Mouse (Mus musculus): ENCODE measurements around the gene Parp2. TPM values are rescaled to one million over a fixed set of nuclear protein-coding genes. Genes with fewer than 3 reads are reported as not detected.

Gene Parp2
- 59.4 TPM for total RNA-seq (2023)

GRCm38 (mm10) chr14:50807487-50808072 lies at the start of gene Parp2, which contains the start of gene Ccnb1ip1:
TSS of gene Parp2 (plus strand) at chr14:50807841.
TSS of gene Ccnb1ip1 (minus strand) at chr14:50807732.

GRCm38 (mm10) chr14:50785251-50785637 lies 22.4 kb upstream of the Parp2 start, which contains the start of gene Ttc5:
TSS of gene Ttc5 (minus strand) at chr14:50785519.

GRCm38 (mm10) chr14:50869889-50870804 lies 62.5 kb downstream of the Parp2 start, which contains the start of gene Tep1:
TSS of gene Tep1 (minus strand) at chr14:50870560.

Other genes starting within 250 kb of the Parp2 start
- not detected for gene Olfr744, start 193.0 kb upstream of the Parp2 start, total RNA-seq (2023)
- not detected for gene Olfr745, start 168.5 kb upstream of the Parp2 start, total RNA-seq (2023)
- not detected for gene Olfr746, start 160.8 kb upstream of the Parp2 start, total RNA-seq (2023)
- not detected for gene Olfr747, start 114.6 kb upstream of the Parp2 start, total RNA-seq (2023)
- not detected for gene Olfr748, start 100.5 kb upstream of the Parp2 start, total RNA-seq (2023)
- gene Olfr749, start 62.7 kb upstream of the Parp2 start, total RNA-seq (2023): not detected
- gene Ttc5, start 22.3 kb upstream of the Parp2 start, total RNA-seq (2023): 70.2 TPM
- 2.4 TPM for gene Ccnb1ip1, start 109 bp upstream of the Parp2 start, total RNA-seq (2023)
- gene Tep1, start 62.7 kb downstream of the Parp2 start, total RNA-seq (2023): 29.3 TPM
- not detected for gene Klhl33, start 89.7 kb downstream of the Parp2 start, total RNA-seq (2023)
- 35.4 TPM for gene Osgep, start 117.1 kb downstream of the Parp2 start, total RNA-seq (2023)
- 43.6 TPM for gene Apex1, start 117.1 kb downstream of the Parp2 start, total RNA-seq (2023)
- gene Pip4p1, start 123.0 kb downstream of the Parp2 start, total RNA-seq (2023): 86.2 TPM
- gene Pnp, start 123.2 kb downstream of the Parp2 start, total RNA-seq (2023): 32.1 TPM
- gene Gm49342, start 136.7 kb downstream of the Parp2 start, total RNA-seq (2023): 23.6 TPM
- gene Pnp2, start 148.2 kb downstream of the Parp2 start, total RNA-seq (2023): 0.58 TPM
- not detected for gene Rnase10, start 199.9 kb downstream of the Parp2 start, total RNA-seq (2023)
- not detected for gene Rnase9, start 234.0 kb downstream of the Parp2 start, total RNA-seq (2023)
- not detected for gene Rnase11, start 242.3 kb downstream of the Parp2 start, total RNA-seq (2023)
- not detected for gene Rnase12, start 249.8 kb downstream of the Parp2 start, total RNA-seq (2023)